Mouse (Mus musculus): ENCODE data around the gene Plagl1.

DNA sequence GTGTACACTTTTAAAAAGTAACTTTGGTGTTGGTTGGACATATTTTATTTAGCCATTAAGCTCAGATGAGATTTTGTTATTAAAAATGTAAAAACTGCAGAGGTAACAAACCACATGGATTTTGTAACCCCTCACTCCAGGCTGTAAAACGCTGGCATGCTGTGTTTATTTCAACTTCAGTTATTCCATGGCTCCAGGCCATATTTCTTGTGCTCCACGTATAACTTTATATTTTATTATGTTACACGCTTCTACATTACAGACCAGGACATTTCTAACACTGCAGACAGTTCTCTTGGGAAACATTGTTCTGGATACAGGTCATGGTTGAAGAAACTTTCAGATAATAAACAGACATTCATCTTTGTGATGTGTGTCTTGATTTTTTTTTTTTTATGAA, 32.7 kb downstream of the Plagl1 start:
- TF ChIP-seq CTCF (conservative IDR thresholded peaks at IDR 0.05 in 1 of 2, IDR thresholded peaks at IDR 0.05 in 1 of 2; ENCODE audit: low read depth in 2 of 2, low read length in 2 of 2) (no peak), MXI1 (IDR thresholded peaks at IDR 0.05; ENCODE audit: low read depth, low read length) (no peak), ZNF384 (IDR thresholded peaks at IDR 0.05; ENCODE audit: low read depth, low read length) (no peak), MEF2A (IDR thresholded peaks at IDR 0.05; ENCODE audit: borderline replicate concordance, low read depth, low read length) (no peak), BHLHE40 (IDR thresholded peaks at IDR 0.05; ENCODE audit: low read depth, low read length) (no peak), EP300 (IDR thresholded peaks at IDR 0.05; ENCODE audit: low read length) (no peak), MAX (IDR thresholded peaks at IDR 0.05; ENCODE audit: low read length) (no peak), TCF12 (IDR thresholded peaks at IDR 0.05; ENCODE audit: low read depth, low read length) (no peak), POLR2A (IDR thresholded peaks at IDR 0.05; ENCODE audit: low read depth, low read length) (no peak), JUND (conservative IDR thresholded peaks at IDR 0.05; ENCODE audit: low read depth, low read length) (no peak), TBP (conservative IDR thresholded peaks at IDR 0.05; ENCODE audit: low read depth, low read length) (no peak)

Data from CH12.LX (cell line).